Mouse (Mus musculus): Measurements from ENCODE around the gene Csad. TPM values are rescaled to one million over a fixed set of nuclear protein-coding genes. Genes with fewer than 3 reads are reported as not detected.
A peak's percentile ranks its signal among the peaks of the same experiment; 100 is the strongest.

Csad gene
- total and polyA plus RNA-seq, 2 experiments from 2014 or later, result 27.7 to 64.7 TPM

GRCm38 (mm10) chr15:102239851-102240250 lies 35.3 kb upstream of the Csad start:
- Histone ChIP-seq H3K9ac (replicated peaks; ENCODE audit: low read depth, low read length) (no peak overlapping the region), H3K9me3 (replicated peaks; ENCODE audit: control insufficient read depth, low read length) (no peaks in the 10 kb centered on the region), H3K4me1 (ENCODE audit: control insufficient read depth, insufficient read depth) (peaks cover 2% of the 10 kb centered on the region; the same call in 1 of the 2 replicates), H3K4me2 (ENCODE audit: low read depth, low read length) (no peak overlapping the region), H3K36me3 (replicated peaks; ENCODE audit: control insufficient read depth, insufficient read depth, low read length) (no peaks in the 10 kb centered on the region), H3K27me3 (ENCODE audit: control insufficient read depth, insufficient read depth, low read length) (no peaks in the 10 kb centered on the region), H3K4me3 (ENCODE audit: low read depth, low read length) (no peak overlapping the region), H3K27ac (ENCODE audit: low read depth) (0 out of 2 replicates have a peak overlapping the region, but pooled peaks have one; percentile 2)
- DNase-seq (ENCODE audit: low spot score), result no peak
- 68% methylated on average over 11 of the region's 11 CpGs for WGBS
- ATAC-seq (ENCODE audit: insufficient read depth, low read depth), result no peak
- no peak for TF ChIP-seq CTCF (IDR thresholded peaks at IDR 0.05; ENCODE audit: low read depth)
- TF ChIP-seq EP300 (IDR thresholded peaks at IDR 0.05; ENCODE audit: low read depth), result no peak

- peak; percentile 57; the same call in 1 of the 2 replicates for ATAC-seq (ENCODE audit: insufficient read depth, low read depth)
- Histone ChIP-seq H3K27ac (ENCODE audit: low read depth) (no peak overlapping the region), H3K27me3 (ENCODE audit: control insufficient read depth, insufficient read depth, low read length) (no peaks in the 10 kb centered on the region), H3K4me3 (ENCODE audit: low read depth, low read length) (no peak overlapping the region), H3K36me3 (replicated peaks; ENCODE audit: control insufficient read depth, insufficient read depth, low read length) (no peaks in the 10 kb centered on the region), H3K9ac (replicated peaks; ENCODE audit: low read depth, low read length) (no peak overlapping the region), H3K4me2 (ENCODE audit: low read depth, low read length) (no peak overlapping the region), H3K9me3 (replicated peaks; ENCODE audit: control insufficient read depth, low read length) (no peaks in the 10 kb centered on the region), H3K4me1 (ENCODE audit: control insufficient read depth, insufficient read depth) (peaks cover 2% of the 10 kb centered on the region; the same call in 1 of the 2 replicates)
- DNase-seq (ENCODE audit: low spot score), result peak; percentile 43
- WGBS, result 10% methylated on average over 9 of the region's 9 CpGs
- no peak for TF ChIP-seq EP300 (IDR thresholded peaks at IDR 0.05; ENCODE audit: low read depth)
- peak; percentile 79 for TF ChIP-seq CTCF (IDR thresholded peaks at IDR 0.05; ENCODE audit: low read depth)
Measured at GRCm38 (mm10) chr15:102239260-102239590, 34.7 kb upstream of the Csad start.

- H3K27me3 ChIP-seq (ENCODE audit: control insufficient read depth, insufficient read depth, low read length), result no peaks in the 10 kb centered on the region
- H3K27ac ChIP-seq (ENCODE audit: low read depth), result no peak overlapping the region
- no peak overlapping the region for H3K4me3 ChIP-seq (ENCODE audit: low read depth, low read length)
- TF ChIP-seq CTCF (IDR thresholded peaks at IDR 0.05; ENCODE audit: low read depth), result no peak
- no peak for TF ChIP-seq EP300 (IDR thresholded peaks at IDR 0.05; ENCODE audit: low read depth)
- peaks cover 2% of the 10 kb centered on the region; the same call in 1 of the 2 replicates for H3K4me1 ChIP-seq (ENCODE audit: control insufficient read depth, insufficient read depth)
- ATAC-seq (ENCODE audit: insufficient read depth, low read depth), result no peak
- no peaks in the 10 kb centered on the region for H3K9me3 ChIP-seq (replicated peaks; ENCODE audit: control insufficient read depth, low read length)
- H3K9ac ChIP-seq (replicated peaks; ENCODE audit: low read depth, low read length), result no peak overlapping the region
- WGBS, result 78% methylated on average over 14 of the region's 14 CpGs
- DNase-seq (ENCODE audit: low spot score), result no peak
- no peak overlapping the region for H3K4me2 ChIP-seq (ENCODE audit: low read depth, low read length)
- no peaks in the 10 kb centered on the region for H3K36me3 ChIP-seq (replicated peaks; ENCODE audit: control insufficient read depth, insufficient read depth, low read length)
Measured at GRCm38 (mm10) chr15:102238543-102239259, 34.2 kb upstream of the Csad start.

- no peak for ATAC-seq (ENCODE audit: insufficient read depth, low read depth)
- no peak overlapping the region for H3K4me3 ChIP-seq (ENCODE audit: low read depth, low read length)
- H3K9ac ChIP-seq (replicated peaks; ENCODE audit: low read depth, low read length), result 0 out of 2 replicates have a peak overlapping the region, but pooled peaks have one; percentile 2
- H3K27ac ChIP-seq (ENCODE audit: low read depth), result no peak overlapping the region
- WGBS, result 35% methylated on average over 21 of the region's 21 CpGs
- H3K4me2 ChIP-seq (ENCODE audit: low read depth, low read length), result peak overlapping the region; percentile 17; the same call in 1 of the 2 replicates
- H3K9me3 ChIP-seq (replicated peaks; ENCODE audit: control insufficient read depth, low read length), result no peaks in the 10 kb centered on the region
- H3K4me1 ChIP-seq (ENCODE audit: control insufficient read depth, insufficient read depth), result no peaks in the 10 kb centered on the region; the same call in 1 of the 2 replicates
- TF ChIP-seq EP300 (IDR thresholded peaks at IDR 0.05; ENCODE audit: low read depth) (no peak), CTCF (IDR thresholded peaks at IDR 0.05; ENCODE audit: low read depth) (0 out of 2 replicates have a peak, but pooled peaks have one; percentile 4)
- DNase-seq (ENCODE audit: low spot score), result no peak
- H3K27me3 ChIP-seq (ENCODE audit: control insufficient read depth, insufficient read depth, low read length), result no peaks in the 10 kb centered on the region
- H3K36me3 ChIP-seq (replicated peaks; ENCODE audit: control insufficient read depth, insufficient read depth, low read length), result no peaks in the 10 kb centered on the region
Measured at GRCm38 (mm10) chr15:102235371-102236027, 31.0 kb upstream of the Csad start.

- Histone ChIP-seq H3K9ac (replicated peaks; ENCODE audit: low read depth, low read length) (no peak overlapping the region), H3K4me2 (ENCODE audit: low read depth, low read length) (no peak overlapping the region), H3K27me3 (ENCODE audit: control insufficient read depth, insufficient read depth, low read length) (no peaks in the 10 kb centered on the region), H3K27ac (ENCODE audit: low read depth) (no peak overlapping the region), H3K36me3 (replicated peaks; ENCODE audit: control insufficient read depth, insufficient read depth, low read length) (no peaks in the 10 kb centered on the region), H3K4me1 (ENCODE audit: control insufficient read depth, insufficient read depth) (no peaks in the 10 kb centered on the region; the same call in 1 of the 2 replicates), H3K9me3 (replicated peaks; ENCODE audit: control insufficient read depth, low read length) (no peaks in the 10 kb centered on the region), H3K4me3 (ENCODE audit: low read depth, low read length) (no peak overlapping the region)
- ATAC-seq (ENCODE audit: insufficient read depth, low read depth) (no peak), DNase-seq (ENCODE audit: low spot score) (no peak)
- 24% methylated on average over 2 of the region's 2 CpGs for WGBS
- TF ChIP-seq EP300 (IDR thresholded peaks at IDR 0.05; ENCODE audit: low read depth), result no peak
- no peak for TF ChIP-seq CTCF (IDR thresholded peaks at IDR 0.05; ENCODE audit: low read depth)
Measured at GRCm38 (mm10) chr15:102233896-102234295, 29.4 kb upstream of the Csad start.
